Comparison of ENCODE assay signal across 10 mouse cellular contexts in genomic region chr4:33125409-33126084, GRCm38 (mm10). TPM values are rescaled to one million over a fixed set of nuclear protein-coding genes. Genes with fewer than 3 reads are reported as not detected.
DNase-seq lines count a peak whose midpoint lies in the region; ATAC-seq and TF ChIP-seq lines count a peak whose summit lies in the region.
"Had no signal": no experiment of that assay in that cellular context is flagged by ENCODE, and none has a peak within 500 bp of the region (broad histone marks: within the 10 kb centered on the region; RNA-seq: fewer than 3 reads in every experiment).

No protein-coding gene starts in this region.

- H3K4me1 ChIP-seq in forebrain, embryonic 12.5 days: no peaks in the 10 kb centered on the region
- H3K4me1 ChIP-seq in forebrain, embryonic 11.5 days (replicated peaks; ENCODE audit: control insufficient read depth, insufficient read depth, low read length): no peaks in the 10 kb centered on the region
- H3K4me1 ChIP-seq in liver, postnatal 0 days (ENCODE audit: insufficient read depth): no peaks in the 10 kb centered on the region
- no peaks in the 10 kb centered on the region for H3K4me1 ChIP-seq in liver, embryonic 12.5 days
- H3K4me1 ChIP-seq: kidney, embryonic 15.5 days had no signal

- no peaks in the 10 kb centered on the region for H3K36me3 ChIP-seq in forebrain, embryonic 12.5 days (replicated peaks)
- H3K36me3 ChIP-seq in forebrain, embryonic 11.5 days (ENCODE audit: control insufficient read depth, insufficient read depth, low read length): no peaks in the 10 kb centered on the region
- no peaks in the 10 kb centered on the region for H3K36me3 ChIP-seq in liver, postnatal 0 days (replicated peaks; ENCODE audit: insufficient read depth, low read length)
- H3K36me3 ChIP-seq in liver, embryonic 12.5 days: no peaks in the 10 kb centered on the region
- H3K36me3 ChIP-seq: kidney, embryonic 15.5 days had no signal

- WGBS in forebrain, embryonic 12.5 days: 70% methylated on average over 10 of the region's 10 CpGs
- WGBS in forebrain, embryonic 11.5 days: 80% methylated on average over 10 of the region's 10 CpGs
- WGBS in liver, postnatal 0 days (ENCODE audit: insufficient replicate concordance): 71% methylated on average over 10 of the region's 10 CpGs
- 68% methylated on average over 10 of the region's 10 CpGs for WGBS in liver, embryonic 12.5 days (ENCODE audit: insufficient replicate concordance)

- DNase-seq in forebrain, embryonic 11.5 days (ENCODE audit: low spot score): no peak
- peak; percentile 25 for DNase-seq in liver, postnatal 0 days
- DNase-seq in cerebellum, adult 9-11 months: peak; percentile 66
- DNase-seq in heart, postnatal 14 days: peak; percentile 9 to 11
- no peak for DNase-seq in urinary bladder, postnatal 14 days (ENCODE audit: low spot score)

- TF ChIP-seq CTCF in liver, postnatal 0 days (IDR thresholded peaks at IDR 0.05; ENCODE audit: low read depth): no peak

- H3K4me3 ChIP-seq in forebrain, embryonic 12.5 days (replicated peaks): no peak overlapping the region
- no peak overlapping the region for H3K4me3 ChIP-seq in forebrain, embryonic 11.5 days (ENCODE audit: low read depth, low read length)
- H3K4me3 ChIP-seq in liver, postnatal 0 days (ENCODE audit: low read depth, low read length): no peak overlapping the region
- H3K4me3 ChIP-seq in liver, embryonic 12.5 days: no peak overlapping the region
- H3K4me3 ChIP-seq: kidney, embryonic 15.5 days had no signal

- no peaks in the 10 kb centered on the region for H3K27me3 ChIP-seq in forebrain, embryonic 12.5 days
- no peaks in the 10 kb centered on the region for H3K27me3 ChIP-seq in forebrain, embryonic 11.5 days (ENCODE audit: control insufficient read depth, insufficient read depth, low read length)
- no peaks in the 10 kb centered on the region for H3K27me3 ChIP-seq in liver, postnatal 0 days (ENCODE audit: insufficient read depth, low read length)
- no peaks in the 10 kb centered on the region for H3K27me3 ChIP-seq in liver, embryonic 12.5 days (replicated peaks)
- H3K27me3 ChIP-seq: kidney, embryonic 15.5 days had no signal

- H3K4me2 ChIP-seq in forebrain, embryonic 12.5 days: no peak overlapping the region
- no peak overlapping the region for H3K4me2 ChIP-seq in forebrain, embryonic 11.5 days (ENCODE audit: low read depth, low read length, severe bottlenecking)
- no peak overlapping the region for H3K4me2 ChIP-seq in liver, postnatal 0 days (ENCODE audit: low read depth, low read length)
- no peak overlapping the region for H3K4me2 ChIP-seq in liver, embryonic 12.5 days
- H3K4me2 ChIP-seq: kidney, embryonic 15.5 days had no signal

- no peak for TF ChIP-seq EP300 in liver, postnatal 0 days (IDR thresholded peaks at IDR 0.05; ENCODE audit: low read depth)

- H3K27ac ChIP-seq in forebrain, embryonic 12.5 days: no peak overlapping the region
- H3K27ac ChIP-seq in forebrain, embryonic 11.5 days (ENCODE audit: low read depth, low read length): no peak overlapping the region
- H3K27ac ChIP-seq in liver, postnatal 0 days (ENCODE audit: low read depth): no peak overlapping the region
- no peak overlapping the region for H3K27ac ChIP-seq in liver, embryonic 12.5 days
- H3K27ac ChIP-seq: kidney, embryonic 15.5 days had no signal

- H3K9ac ChIP-seq in forebrain, embryonic 12.5 days: no peak overlapping the region
- H3K9ac ChIP-seq in forebrain, embryonic 11.5 days (ENCODE audit: low read length): no peak overlapping the region
- H3K9ac ChIP-seq in liver, postnatal 0 days (replicated peaks): no peak overlapping the region
- no peak overlapping the region for H3K9ac ChIP-seq in liver, embryonic 12.5 days
- H3K9ac ChIP-seq: kidney, embryonic 15.5 days had no signal

- 0 out of 2 replicates have a peak, but pooled peaks have one; percentile 33 for ATAC-seq in forebrain, embryonic 12.5 days (ENCODE audit: low FRiP score)
- no peak for ATAC-seq in forebrain, embryonic 11.5 days (replicated peaks; ENCODE audit: low FRiP score)
- ATAC-seq in liver, postnatal 0 days: peak; percentile 70
- ATAC-seq in liver, embryonic 12.5 days: no peak
- no peak for ATAC-seq in inflammation-experienced regulatory T-cells, adult 6 months

- intact Hi-C loops in heart, postnatal 14 days (cut with DNase I): loop anchor here (2.0 kb wide), 1 partner anchor 79 kb away; no protein-coding TSS in a partner anchor

- no peaks in the 10 kb centered on the region for H3K9me3 ChIP-seq in forebrain, embryonic 12.5 days
- H3K9me3 ChIP-seq in forebrain, embryonic 11.5 days (ENCODE audit: control insufficient read depth, low read length): no peaks in the 10 kb centered on the region
- no peaks in the 10 kb centered on the region for H3K9me3 ChIP-seq in liver, postnatal 0 days (ENCODE audit: low read length)
- H3K9me3 ChIP-seq in liver, embryonic 12.5 days (replicated peaks): no peaks in the 10 kb centered on the region
- H3K9me3 ChIP-seq: kidney, embryonic 15.5 days had no signal

RNA-seq across cellular contexts. Expression of gene Gabrr1, which starts 6.8 kb away (rescaled TPM):
- 0.13 TPM in 1 of 2 replicates, not detected in the other for polyA plus RNA-seq in forebrain, embryonic 12.5 days (2016; fragmentation: Nextera tagmentation; extraction: Ambion mirVana)
- polyA plus RNA-seq in forebrain, embryonic 11.5 days (2014; fragmentation: Nextera tagmentation; extraction: Ambion mirVana): not detected in 2 replicates
- polyA plus RNA-seq in liver, postnatal 0 days (2015; fragmentation: Nextera tagmentation; extraction: Ambion mirVana): not detected in 2 replicates
- 0.05 TPM in 1 of 2 replicates, not detected in the other for polyA plus RNA-seq in liver, embryonic 12.5 days (2016; fragmentation: Nextera tagmentation; extraction: Ambion mirVana)
- under 1 TPM; 0.49 to 0.67 TPM for total RNA-seq in heart, postnatal 14 days (2021)
- polyA plus RNA-seq in inflammation-experienced regulatory T-cells, adult 6 months (2017; shearing (Covaris generic)): not detected
- total RNA-seq: liver, adult 2 months had no signal
- polyA plus RNA-seq: liver, adult 2 months had no signal

Comparison
In these comparisons a context has a peak if more than half of its experiments do, and no peak if none do; other contexts are left out.
1. ATAC-seq: peak in forebrain, embryonic 12.5 days (single experiment) and liver, postnatal 0 days (single experiment); none in forebrain, embryonic 11.5 days (single experiment), liver, embryonic 12.5 days (single experiment) and inflammation-experienced regulatory T-cells, adult 6 months (single experiment).
2. DNase-seq: peak in liver, postnatal 0 days (single experiment), cerebellum, adult 9-11 months (single experiment) and heart, postnatal 14 days (2 of 2); none in forebrain, embryonic 11.5 days (single experiment) and urinary bladder, postnatal 14 days (single experiment).